Mouse (Mus musculus): ENCODE measurements at regions not wholly inside any gene's neighbourhood (a gene's known extent, or its start where the extent isn't known, plus 50 kb on each side); places are given as distances from the start of the nearest gene placed in this dataset.
"Not testable (repeated sequence)": the region's sequence is repeated elsewhere in the genome, so short reads cannot be mapped to it uniquely, and the experiment has no call there.

DNA sequence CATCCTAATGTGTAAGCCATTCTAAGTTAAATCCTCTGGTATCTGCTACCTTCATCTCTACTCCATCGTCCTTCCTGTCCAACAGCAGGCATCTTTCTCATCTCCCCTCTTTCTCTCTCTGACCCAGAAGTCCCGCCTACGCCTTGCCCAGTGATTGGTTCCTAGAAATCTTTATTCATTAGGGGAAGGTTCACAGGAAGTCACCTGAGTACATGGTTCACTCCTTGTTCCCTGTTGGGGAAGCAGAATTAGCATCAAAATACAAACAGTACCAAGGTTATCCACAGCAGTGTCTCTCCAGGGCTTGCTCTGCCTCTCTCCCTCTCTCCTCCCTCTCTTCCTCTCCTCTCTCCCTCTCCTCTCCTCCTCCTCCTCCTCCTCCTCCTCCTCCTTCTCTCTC is 319.4 kb downstream of the Nkx6-1 start:
- 83% methylated on average over 3 of the region's 3 CpGs for WGBS
- Histone ChIP-seq H3K27me3 (replicated peaks; ENCODE audit: control insufficient read depth, insufficient read depth, low read length) (no peaks in the 10 kb centered on the region), H3K36me3 (ENCODE audit: control insufficient read depth, insufficient read depth, low read length) (no peaks in the 10 kb centered on the region), H3K4me3 (ENCODE audit: insufficient read depth, low read depth, low read length) (no peak overlapping the region), H3K4me1 (ENCODE audit: control insufficient read depth, insufficient read depth, low read length) (no peaks in the 10 kb centered on the region), H3K27ac (ENCODE audit: insufficient read depth, low read depth, low read length) (no peak overlapping the region)
- DNase-seq = no peak
- TF ChIP-seq POLR2A (IDR thresholded peaks at IDR 0.05; ENCODE audit: low read depth, low read length) (no peak), CTCF (conservative IDR thresholded peaks at IDR 0.05; ENCODE audit: insufficient read depth, insufficient read length, low read depth, low read length) (no peak)

DNA sequence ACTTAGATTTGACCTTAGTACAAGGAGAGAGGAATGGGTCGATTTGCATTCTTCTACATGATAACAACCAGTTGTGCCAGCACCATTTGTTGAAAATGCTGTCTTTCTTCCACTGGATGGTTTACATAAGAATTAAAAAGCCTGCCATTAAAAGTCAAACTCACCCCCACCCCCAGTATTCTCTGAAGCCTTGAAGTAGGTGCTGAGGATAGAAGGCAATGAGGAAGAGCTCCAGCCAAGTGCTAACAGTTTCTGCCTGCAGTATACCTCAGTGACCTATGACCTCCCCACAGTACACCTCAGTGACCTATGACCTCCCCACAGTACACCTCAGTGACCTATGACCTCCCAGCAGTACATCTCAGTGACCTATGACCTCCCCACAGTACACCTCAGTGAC is 328.4 kb downstream of the Nkx6-1 start:
- not testable (repeated sequence) for H3K4me3 ChIP-seq (ENCODE audit: insufficient read depth, low read depth, low read length); H3K4me1 ChIP-seq (ENCODE audit: control insufficient read depth, insufficient read depth, low read length); H3K27me3 ChIP-seq (replicated peaks; ENCODE audit: control insufficient read depth, insufficient read depth, low read length); H3K36me3 ChIP-seq (ENCODE audit: control insufficient read depth, insufficient read depth, low read length); H3K27ac ChIP-seq (ENCODE audit: insufficient read depth, low read depth, low read length); DNase-seq
- WGBS = 93% methylated on average over 1 of the region's 1 CpGs

DNA sequence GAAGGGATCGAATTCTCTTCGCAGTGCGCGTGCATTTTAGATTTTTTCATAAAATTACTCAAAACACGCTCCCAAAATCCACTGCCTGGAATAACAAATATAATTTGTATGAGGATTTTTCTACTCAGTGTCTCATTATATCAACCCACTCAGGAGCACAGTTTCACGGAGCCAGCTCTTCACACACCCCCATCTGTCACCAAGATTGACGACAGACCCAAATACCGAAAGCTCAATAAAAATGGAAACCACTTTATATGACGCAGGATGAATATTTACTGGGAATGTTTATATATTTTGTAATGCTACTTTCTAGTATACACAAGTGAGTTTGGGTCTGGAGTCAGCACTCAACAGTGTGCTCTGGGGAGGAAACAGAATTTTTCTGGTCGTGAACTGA is 333.0 kb downstream of the Nkx6-1 start:
- H3K27ac ChIP-seq (ENCODE audit: insufficient read depth, low read depth, low read length) = no peak overlapping the region
- H3K27me3 ChIP-seq (replicated peaks; ENCODE audit: control insufficient read depth, insufficient read depth, low read length) = no peaks in the 10 kb centered on the region
- no peak for DNase-seq
- H3K36me3 ChIP-seq (ENCODE audit: control insufficient read depth, insufficient read depth, low read length) = no peaks in the 10 kb centered on the region
- 81% methylated on average over 10 of the region's 10 CpGs for WGBS
- no peak for TF ChIP-seq POLR2A (IDR thresholded peaks at IDR 0.05; ENCODE audit: low read depth, low read length)
- no peak for TF ChIP-seq CTCF (conservative IDR thresholded peaks at IDR 0.05; ENCODE audit: insufficient read depth, insufficient read length, low read depth, low read length)
- H3K4me3 ChIP-seq (ENCODE audit: insufficient read depth, low read depth, low read length) = no peak overlapping the region
- H3K4me1 ChIP-seq (ENCODE audit: control insufficient read depth, insufficient read depth, low read length) = no peaks in the 10 kb centered on the region

DNA sequence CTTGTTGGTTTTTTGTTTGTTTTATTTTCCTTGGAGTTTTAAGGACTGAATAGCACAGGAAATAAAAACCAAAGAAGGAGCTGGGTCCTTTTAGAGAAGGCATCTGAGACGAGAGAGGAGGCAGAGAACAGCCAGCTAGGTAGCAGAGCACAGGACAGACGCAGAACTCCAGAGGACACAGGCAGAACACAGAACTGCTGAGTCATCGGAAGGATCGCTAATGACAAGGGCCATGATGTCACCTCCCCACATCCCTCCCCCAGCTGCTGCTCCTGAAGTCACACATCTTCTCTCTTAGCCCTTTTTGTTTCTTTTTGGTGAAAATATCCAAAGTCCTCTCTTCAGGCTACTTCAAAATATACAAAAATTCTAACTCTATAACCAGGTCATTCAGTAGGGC is 338.7 kb downstream of the Nkx6-1 start:
- no peaks in the 10 kb centered on the region for H3K4me1 ChIP-seq (ENCODE audit: control insufficient read depth, insufficient read depth, low read length)
- no peak overlapping the region for H3K27ac ChIP-seq (ENCODE audit: insufficient read depth, low read depth, low read length)
- DNase-seq = no peak
- H3K27me3 ChIP-seq (replicated peaks; ENCODE audit: control insufficient read depth, insufficient read depth, low read length) = peaks cover 2% of the 10 kb centered on the region; the same call in 1 of the 2 replicates
- H3K4me3 ChIP-seq (ENCODE audit: insufficient read depth, low read depth, low read length) = no peak overlapping the region
- TF ChIP-seq CTCF (conservative IDR thresholded peaks at IDR 0.05; ENCODE audit: insufficient read depth, insufficient read length, low read depth, low read length) (no peak), POLR2A (IDR thresholded peaks at IDR 0.05; ENCODE audit: low read depth, low read length) (no peak)
- no peaks in the 10 kb centered on the region for H3K36me3 ChIP-seq (ENCODE audit: control insufficient read depth, insufficient read depth, low read length)
- WGBS = 52% methylated on average over 4 of the region's 4 CpGs

DNA sequence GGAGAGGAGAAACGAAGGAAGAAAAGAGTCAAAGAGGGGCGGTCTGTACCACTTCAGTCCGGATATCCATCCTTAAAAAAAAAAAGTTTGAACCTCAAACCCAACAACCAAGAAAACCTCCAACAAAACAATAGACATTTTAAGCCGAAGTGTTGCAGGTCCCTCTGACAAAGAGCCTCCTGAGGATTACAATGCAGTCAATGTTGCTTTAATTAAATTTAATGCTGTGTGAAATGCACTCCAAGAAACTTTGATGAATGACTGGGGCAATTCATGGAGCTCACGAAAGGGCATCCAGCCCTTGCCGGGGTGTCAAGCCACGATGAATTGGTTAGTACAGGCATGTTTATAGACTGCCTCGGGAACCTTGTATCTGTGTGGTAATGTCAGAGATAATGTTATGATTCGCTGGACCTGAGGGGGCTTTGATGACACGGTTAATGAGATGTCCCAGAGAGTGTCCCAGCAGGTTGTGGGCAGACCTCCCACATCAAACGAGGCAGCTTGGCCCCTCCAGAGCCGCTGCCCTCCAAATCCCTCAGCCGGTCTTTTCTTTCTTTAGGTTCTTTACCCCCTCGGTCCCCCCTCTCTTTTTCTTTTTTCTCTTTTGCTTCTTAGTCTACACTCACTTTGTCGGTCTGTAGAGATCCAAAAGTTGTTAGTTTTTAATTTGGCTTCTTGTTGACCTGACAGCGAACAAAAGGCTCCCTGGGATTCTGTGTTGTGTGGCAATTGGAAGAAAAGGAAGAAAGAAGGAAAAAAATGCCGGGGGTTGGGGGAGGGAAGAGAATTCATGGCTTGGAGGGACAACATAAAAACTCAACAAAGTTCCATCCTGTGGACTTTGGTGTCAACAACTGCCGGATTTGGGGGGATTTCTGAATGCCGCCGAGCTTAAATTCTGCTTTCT is 341.5 kb downstream of the Nkx6-1 start:
- 14% methylated on average over 20 of the region's 20 CpGs for WGBS
- H3K27me3 ChIP-seq (replicated peaks; ENCODE audit: control insufficient read depth, insufficient read depth, low read length) = peaks cover 2% of the 10 kb centered on the region
- no peaks in the 10 kb centered on the region for H3K36me3 ChIP-seq (ENCODE audit: control insufficient read depth, insufficient read depth, low read length)
- H3K27ac ChIP-seq (ENCODE audit: insufficient read depth, low read depth, low read length) = no peak overlapping the region
- TF ChIP-seq CTCF (conservative IDR thresholded peaks at IDR 0.05; ENCODE audit: insufficient read depth, insufficient read length, low read depth, low read length) (no peak), POLR2A (IDR thresholded peaks at IDR 0.05; ENCODE audit: low read depth, low read length) (no peak)
- DNase-seq = no peak
- no peaks in the 10 kb centered on the region for H3K4me1 ChIP-seq (ENCODE audit: control insufficient read depth, insufficient read depth, low read length)
- no peak overlapping the region for H3K4me3 ChIP-seq (ENCODE audit: insufficient read depth, low read depth, low read length)

DNA sequence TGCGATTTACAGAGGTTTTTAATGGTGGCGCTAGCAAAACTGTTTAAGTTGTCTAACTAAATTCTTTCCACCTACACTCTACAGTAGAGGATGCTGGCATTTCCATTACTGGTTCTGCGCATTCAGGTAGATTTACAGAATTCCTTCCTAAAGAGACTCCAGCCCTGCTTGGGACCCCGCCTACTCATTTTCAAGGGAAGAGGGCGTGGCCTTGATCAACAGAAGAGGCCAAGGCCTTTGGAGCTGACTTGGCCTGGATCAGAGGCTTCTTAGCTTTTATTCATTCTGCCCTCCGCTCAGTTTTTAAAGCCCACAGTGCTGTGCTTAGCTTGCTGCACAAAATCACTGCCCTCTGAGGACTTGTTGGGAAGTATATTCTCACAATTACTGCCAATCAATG is 364.8 kb downstream of the Nkx6-1 start:
- H3K36me3 ChIP-seq (ENCODE audit: control insufficient read depth, insufficient read depth, low read length) = no peaks in the 10 kb centered on the region
- no peaks in the 10 kb centered on the region for H3K4me1 ChIP-seq (ENCODE audit: control insufficient read depth, insufficient read depth, low read length)
- H3K27ac ChIP-seq (ENCODE audit: insufficient read depth, low read depth, low read length) = no peak overlapping the region
- no peaks in the 10 kb centered on the region for H3K27me3 ChIP-seq (replicated peaks; ENCODE audit: control insufficient read depth, insufficient read depth, low read length)
- no peak for DNase-seq
- H3K4me3 ChIP-seq (ENCODE audit: insufficient read depth, low read depth, low read length) = no peak overlapping the region
- no peak for TF ChIP-seq POLR2A (IDR thresholded peaks at IDR 0.05; ENCODE audit: low read depth, low read length)
- TF ChIP-seq CTCF (conservative IDR thresholded peaks at IDR 0.05; ENCODE audit: insufficient read depth, insufficient read length, low read depth, low read length) = no peak
- whole genome bisulfite sequencing = 86% methylated on average over 6 of the region's 6 CpGs

DNA sequence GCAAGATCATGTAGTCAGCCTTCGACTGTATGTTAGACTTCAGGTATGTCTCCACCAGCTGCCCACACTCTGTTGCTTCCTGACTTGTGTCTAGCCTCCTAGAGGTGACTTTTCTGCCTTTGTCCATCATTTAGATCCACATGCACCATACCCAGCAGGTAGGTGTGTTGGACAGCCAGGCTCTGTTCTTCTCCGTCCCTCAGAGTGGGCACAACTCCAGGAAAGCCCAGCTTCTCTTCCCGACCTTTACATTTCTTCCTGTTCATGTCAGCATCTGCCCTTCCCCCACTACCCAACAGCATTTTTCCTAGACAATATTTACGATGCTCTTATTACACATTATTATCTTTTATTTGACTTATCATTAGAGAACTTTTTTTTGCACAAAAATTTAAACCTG is 366.4 kb downstream of the Nkx6-1 start:
- no peaks in the 10 kb centered on the region for H3K27me3 ChIP-seq (replicated peaks; ENCODE audit: control insufficient read depth, insufficient read depth, low read length)
- H3K4me1 ChIP-seq (ENCODE audit: control insufficient read depth, insufficient read depth, low read length) = no peaks in the 10 kb centered on the region
- no peak overlapping the region for H3K4me3 ChIP-seq (ENCODE audit: insufficient read depth, low read depth, low read length)
- TF ChIP-seq POLR2A (IDR thresholded peaks at IDR 0.05; ENCODE audit: low read depth, low read length) (no peak), CTCF (conservative IDR thresholded peaks at IDR 0.05; ENCODE audit: insufficient read depth, insufficient read length, low read depth, low read length) (no peak)
- no peak for DNase-seq
- no peak overlapping the region for H3K27ac ChIP-seq (ENCODE audit: insufficient read depth, low read depth, low read length)
- 61% methylated on average over 4 of the region's 4 CpGs for WGBS
- H3K36me3 ChIP-seq (ENCODE audit: control insufficient read depth, insufficient read depth, low read length) = no peaks in the 10 kb centered on the region
